Mouse (Mus musculus) heart, postnatal 4 days (tissue): ENCODE data around the gene Dnajb1. TPM values are rescaled to one million over a fixed set of nuclear protein-coding genes. Genes with fewer than 3 reads are reported as not detected.

ENCODE experiments used
- DNase-seq: peaks from one replicate; pipeline ENCODE4 v3.0.0; 2021
- total RNA-seq, 2 experiments: library from RNA; stranded (reverse); gene quantifications; 2 replicates each; pipeline ENCODE4 v1.2.3; 2021

Gene Dnajb1
- total RNA-seq, 2 experiments from 2014 or later: 21.3 to 22.8 TPM

- DNase-seq: no peak
These were observed 48.7 kb downstream of the Dnajb1 start for GRCm38 (mm10) chr8:83656484-83657246.

- no peak for DNase-seq
These were observed 52.6 kb downstream of the Dnajb1 start for GRCm38 (mm10) chr8:83660545-83660944.

- no peak for DNase-seq
These were observed 53.1 kb downstream of the Dnajb1 start for GRCm38 (mm10) chr8:83660995-83661680.

Other genes with a start within 250 kb of the Dnajb1 start
- gene Clgn, start 218.3 kb upstream of the Dnajb1 start, total RNA-seq: not detected
- 10 to 100 TPM; 49.1 to 54.0 TPM for gene Scoc, start 149.8 kb upstream of the Dnajb1 start, total RNA-seq
- not detected for gene Olfr370, start 72.4 kb upstream of the Dnajb1 start, total RNA-seq
- 100 to 1,000 TPM; 517 to 525 TPM for gene Ndufb7, start 41.5 kb upstream of the Dnajb1 start, total RNA-seq
- 100 to 1,000 TPM; 162 to 169 TPM for gene Tecr, start 222 bp upstream of the Dnajb1 start, total RNA-seq
- gene Gipc1, start 44.5 kb downstream of the Dnajb1 start, total RNA-seq: 10 to 100 TPM; 61.9 to 64.2 TPM
- gene Ptger1, start 58.5 kb downstream of the Dnajb1 start, total RNA-seq: 1 to 10 TPM in 1 of 2 experiments, under 1 TPM in 1; 0.33 to 1.1 TPM
- 10 to 100 TPM; 52.7 to 53.4 TPM for gene Pkn1, start 91.0 kb downstream of the Dnajb1 start, total RNA-seq
- 10 to 100 TPM; 68.1 to 69.0 TPM for gene Ddx39, start 107.0 kb downstream of the Dnajb1 start, total RNA-seq
- 10 to 100 TPM; 62.8 to 63.4 TPM for gene Adgre5, start 133.1 kb downstream of the Dnajb1 start, total RNA-seq